13 mouse cellular contexts compared by ENCODE assay signal in the genomic region with DNA sequence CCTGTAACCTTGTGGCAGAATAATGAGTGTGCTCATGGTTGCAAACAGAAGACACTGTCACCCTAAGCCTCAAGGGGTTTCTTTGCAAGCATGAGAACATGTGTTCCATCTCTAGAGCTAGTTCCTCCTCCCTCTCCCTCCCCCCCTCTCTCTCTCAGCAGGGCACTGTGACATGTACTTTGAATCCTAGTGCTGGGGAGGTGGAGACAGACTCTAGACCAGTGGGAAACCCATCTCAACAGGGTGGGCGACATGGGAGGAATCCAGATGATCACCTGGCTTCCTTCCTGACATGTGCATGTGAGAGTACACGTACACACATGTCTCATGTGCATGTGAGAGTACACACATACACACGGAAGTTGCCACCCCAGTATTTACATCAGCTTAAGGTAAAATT. TPM values are rescaled to one million over a fixed set of nuclear protein-coding genes. Genes with fewer than 3 reads are reported as not detected.
"Had no signal": no experiment of that assay in that cellular context is flagged by ENCODE, and none has a peak within 500 bp of the region (broad histone marks: within the 10 kb centered on the region; RNA-seq: fewer than 3 reads in every experiment).

No protein-coding gene starts in this region.

- H3K27me3 ChIP-seq: lung, embryonic 15.5 days; neural tube, embryonic 13.5 days had no signal

- H3K36me3 ChIP-seq: limb, embryonic 12.5 days; lung, embryonic 15.5 days; midbrain, embryonic 10.5 days; neural tube, embryonic 13.5 days had no signal

- H3K4me2 ChIP-seq: limb, embryonic 12.5 days; lung, embryonic 15.5 days; neural tube, embryonic 13.5 days had no signal

- H3K9me3 ChIP-seq: limb, embryonic 12.5 days; lung, embryonic 15.5 days; midbrain, embryonic 10.5 days; neural tube, embryonic 13.5 days had no signal

- H3K9ac ChIP-seq: limb, embryonic 12.5 days; lung, embryonic 15.5 days; neural tube, embryonic 13.5 days had no signal

- H3K4me3 ChIP-seq: limb, embryonic 12.5 days; lung, embryonic 15.5 days; midbrain, embryonic 10.5 days; neural tube, embryonic 13.5 days had no signal

- ATAC-seq: inflammation-experienced regulatory T-cells, adult 6 months; intestine, postnatal 0 days had no signal

- H3K27ac ChIP-seq: limb, embryonic 12.5 days; lung, embryonic 15.5 days; midbrain, embryonic 10.5 days; neural tube, embryonic 13.5 days had no signal

- DNase-seq: kidney, adult 8-10 months; kidney, postnatal 25 days; liver; lung, postnatal 14 days; midbrain, embryonic 14.5 days; thymus, adult 18-20 months; thymus, postnatal 25 days had no signal

RNA-seq across cellular contexts. Expression of a gene that starts 3.1 kb away (rescaled TPM):
- polyA plus RNA-seq: inflammation-experienced regulatory T-cells, adult 6 months had no signal
